Mouse (Mus musculus) frontal cortex, postnatal 25 days (tissue): ENCODE measurements at regions not wholly inside any gene's neighbourhood (a gene's known extent, or its start where the extent isn't known, plus 50 kb on each side); places are given as distances from the start of the nearest gene placed in this dataset.

Experiments used
- DNase-seq, 2 experiments: peaks; one replicate each; pipeline ENCODE4 v3.0.0; 2022; ENCODE audit warnings: low spot score in 2 of 2

DNA sequence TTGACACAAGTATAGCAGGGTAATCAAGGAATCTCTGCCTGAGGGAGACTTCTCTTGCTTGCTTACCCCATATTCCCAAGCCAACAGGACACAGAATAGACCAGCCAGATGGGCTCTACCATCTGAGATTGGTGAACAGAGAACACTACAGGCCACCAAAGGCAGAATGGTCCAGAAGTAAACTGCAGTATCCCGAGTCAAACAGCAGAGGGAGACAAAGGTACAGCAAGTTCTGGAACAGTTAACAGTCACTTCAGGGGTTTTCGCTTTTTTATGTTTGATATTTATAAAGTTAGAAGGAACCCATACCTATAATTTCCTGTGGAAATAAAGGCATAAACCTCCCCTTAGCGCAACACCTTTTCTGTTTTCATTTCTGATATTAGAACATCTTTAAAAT, 325.5 kb upstream of the 9130204L05Rik start:
- DNase-seq = peak in 1 of 2 experiments; percentile 4
